Mouse (Mus musculus) myocyte (in vitro differentiated cells): ENCODE measurements around the gene 2510002D24Rik.

ENCODE experiments used
- CEBPB ChIP-seq: IDR thresholded peaks from 2 replicates; pipeline ENCODE4 v1.6.1; 2011; ENCODE audit warnings: mild to moderate bottlenecking, moderate library complexity; ENCODE audit not compliant: poor library complexity, insufficient read depth, severe bottlenecking
- MAX ChIP-seq: IDR thresholded peaks from one replicate; pipeline ENCODE4 v1.6.1; 2011; ENCODE audit warnings: low read depth, mild to moderate bottlenecking, control low read depth
- POLR2A ChIP-seq: IDR thresholded peaks from one replicate; pipeline ENCODE4 v1.6.1; 2011; ENCODE audit warnings: low read depth, mild to moderate bottlenecking, control low read depth, moderate library complexity; ENCODE audit not compliant: insufficient read length
- POLR2AphosphoS2 ChIP-seq: IDR thresholded peaks from one replicate; pipeline ENCODE4 v1.6.1; 2011; ENCODE audit warnings: low read depth, control low read depth; ENCODE audit not compliant: insufficient read length
- REST ChIP-seq: IDR thresholded peaks from one replicate; pipeline ENCODE4 v1.6.1; 2011; ENCODE audit warnings: mild to moderate bottlenecking, control low read depth, moderate library complexity; ENCODE audit not compliant: insufficient read depth, insufficient read length
- TCF12 ChIP-seq: IDR thresholded peaks from one replicate; pipeline ENCODE4 v1.6.1; 2011; ENCODE audit warnings: mild to moderate bottlenecking, control low read depth; ENCODE audit not compliant: poor library complexity, insufficient read depth, severe bottlenecking

DNA sequence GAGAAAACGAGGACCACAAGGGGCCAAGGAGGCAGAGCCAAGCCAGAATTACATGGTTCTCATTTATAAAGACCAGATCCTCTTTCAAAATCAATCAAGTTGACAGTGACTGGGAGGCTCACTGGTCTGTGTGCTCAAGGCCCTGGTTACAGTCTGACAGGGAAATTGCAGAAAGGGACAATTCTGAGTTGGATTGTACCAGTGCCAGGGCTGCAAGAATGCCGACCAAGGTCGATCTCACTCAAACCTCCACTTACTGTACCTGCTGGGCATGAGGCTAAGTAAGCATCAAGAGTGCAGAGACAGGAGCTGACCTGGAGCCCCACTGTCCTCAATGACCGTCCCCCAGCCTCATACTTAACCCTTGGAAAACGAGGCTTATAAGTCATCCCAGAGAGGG, 38.2 kb upstream of the 2510002D24Rik start:
- no peak for TF ChIP-seq REST
- no peak for TF ChIP-seq POLR2A
- no peak for TF ChIP-seq CEBPB
- TF ChIP-seq MAX: no peak
- no peak for TF ChIP-seq POLR2AphosphoS2
- TF ChIP-seq TCF12: no peak
